24 mouse cellular contexts compared by ENCODE assay signal in genomic region chr16:13054956-13055355, GRCm38 (mm10). TPM values are rescaled to one million over a fixed set of nuclear protein-coding genes. Genes with fewer than 3 reads are reported as not detected.
A peak's percentile ranks its signal among the peaks of the same experiment; 100 is the strongest.
DNase-seq lines count a peak whose midpoint lies in the region; ATAC-seq and TF ChIP-seq lines count a peak whose summit lies in the region.
"Had no signal": no experiment of that assay in that cellular context is flagged by ENCODE, and none has a peak within 500 bp of the region (broad histone marks: within the 10 kb centered on the region; RNA-seq: fewer than 3 reads in every experiment).

No protein-coding gene starts in this region.

- ATAC-seq in embryonic facial prominence, embryonic 14.5 days (ENCODE audit: low read depth), result no peak
- ATAC-seq: forebrain, embryonic 14.5 days; forebrain, embryonic 16.5 days had no signal

- H3K4me2 ChIP-seq in embryonic facial prominence, embryonic 14.5 days (ENCODE audit: low read depth, low read length), result no peak overlapping the region
- H3K4me2 ChIP-seq: embryonic facial prominence, embryonic 12.5 days; embryonic facial prominence, embryonic 15.5 days; forebrain, embryonic 12.5 days had no signal

- no peaks in the 10 kb centered on the region for H3K9me3 ChIP-seq in embryonic facial prominence, embryonic 14.5 days (ENCODE audit: control insufficient read depth, low read length)
- no peaks in the 10 kb centered on the region for H3K9me3 ChIP-seq in embryonic facial prominence, embryonic 10.5 days
- H3K9me3 ChIP-seq: embryonic facial prominence, embryonic 12.5 days; embryonic facial prominence, embryonic 15.5 days; forebrain, embryonic 10.5 days; forebrain, embryonic 12.5 days had no signal

- no peak for TF ChIP-seq POLR2A in brain, embryonic 14.5 days (IDR thresholded peaks at IDR 0.05; ENCODE audit: borderline replicate concordance, extremely low read depth, insufficient read depth, insufficient read length, poor library complexity, severe bottlenecking)

- no peak overlapping the region for H3K9ac ChIP-seq in embryonic facial prominence, embryonic 14.5 days (ENCODE audit: low read depth, low read length)
- H3K9ac ChIP-seq: embryonic facial prominence, embryonic 12.5 days; embryonic facial prominence, embryonic 15.5 days; forebrain, embryonic 12.5 days had no signal

- no peak overlapping the region for H3K4me3 ChIP-seq in embryonic facial prominence, embryonic 14.5 days (ENCODE audit: low read depth, low read length)
- no peak overlapping the region for H3K4me3 ChIP-seq in embryonic facial prominence, embryonic 10.5 days
- H3K4me3 ChIP-seq: embryonic facial prominence, embryonic 12.5 days; embryonic facial prominence, embryonic 15.5 days; erythroblast, embryonic 14.5 days; forebrain, embryonic 10.5 days; forebrain, embryonic 12.5 days had no signal

- no peak for TF ChIP-seq CTCF in brain, embryonic 14.5 days (IDR thresholded peaks at IDR 0.05; ENCODE audit: borderline replicate concordance, extremely low read depth, insufficient read depth, insufficient read length)

- intact Hi-C loops in left cerebral cortex, postnatal 4 days (cut with DNase I), result no loop called here

- WGBS in embryonic facial prominence, embryonic 14.5 days, result 79% methylated on average over 7 of the region's 7 CpGs
- 92% methylated on average over 7 of the region's 7 CpGs for WGBS in embryonic facial prominence, embryonic 10.5 days

- H3K27me3 ChIP-seq in embryonic facial prominence, embryonic 14.5 days (replicated peaks; ENCODE audit: control insufficient read depth, insufficient read depth, low read length), result no peaks in the 10 kb centered on the region
- H3K27me3 ChIP-seq in embryonic facial prominence, embryonic 10.5 days (replicated peaks; ENCODE audit: low read depth, poor library complexity, severe bottlenecking), result no peaks in the 10 kb centered on the region
- H3K27me3 ChIP-seq: embryonic facial prominence, embryonic 12.5 days; embryonic facial prominence, embryonic 15.5 days; forebrain, embryonic 12.5 days had no signal

- H3K4me1 ChIP-seq in embryonic facial prominence, embryonic 14.5 days (ENCODE audit: control insufficient read depth, insufficient read depth, low read length), result no peaks in the 10 kb centered on the region
- H3K4me1 ChIP-seq in embryonic facial prominence, embryonic 10.5 days, result no peaks in the 10 kb centered on the region
- H3K4me1 ChIP-seq: embryonic facial prominence, embryonic 12.5 days; embryonic facial prominence, embryonic 15.5 days; forebrain, embryonic 10.5 days; forebrain, embryonic 12.5 days had no signal

- no peaks in the 10 kb centered on the region for H3K36me3 ChIP-seq in embryonic facial prominence, embryonic 14.5 days (ENCODE audit: control insufficient read depth, insufficient read depth, low read length)
- no peaks in the 10 kb centered on the region for H3K36me3 ChIP-seq in embryonic facial prominence, embryonic 10.5 days (replicated peaks)
- H3K36me3 ChIP-seq: embryonic facial prominence, embryonic 12.5 days; embryonic facial prominence, embryonic 15.5 days; forebrain, embryonic 10.5 days; forebrain, embryonic 12.5 days had no signal

- no peak overlapping the region for H3K27ac ChIP-seq in embryonic facial prominence, embryonic 14.5 days (replicated peaks; ENCODE audit: low read depth, low read length)
- no peak overlapping the region for H3K27ac ChIP-seq in embryonic facial prominence, embryonic 10.5 days (replicated peaks)
- H3K27ac ChIP-seq: embryonic facial prominence, embryonic 12.5 days; embryonic facial prominence, embryonic 15.5 days; forebrain, embryonic 10.5 days; forebrain, embryonic 12.5 days had no signal

- DNase-seq in embryonic facial prominence, embryonic 14.5 days (ENCODE audit: low spot score), result peak; percentile 71
- no peak for DNase-seq in embryonic facial prominence, embryonic 10.5 days (ENCODE audit: low spot score)
- peak; percentile 11 for DNase-seq in left cerebral cortex, postnatal 4 days
- no peak for DNase-seq in left cerebral cortex, adult 11 months (ENCODE audit: low spot score)
- DNase-seq in lung, postnatal 10 days, result peak; percentile 2
- no peak for DNase-seq in lung, postnatal 14 days
- DNase-seq in brain, embryonic 14.5 days (ENCODE audit: low read depth), result peak; percentile 23
- no peak for DNase-seq in layer of hippocampus, postnatal 25 days (ENCODE audit: extremely low spot score in 1 of 2, low spot score in 1 of 2)
- DNase-seq: adrenal gland, adult 2 months; adrenal gland, postnatal 10 days; adrenal gland, postnatal 25 days; cerebellum, adult 11 months; cerebellum, adult 2 months; cerebellum, adult 9-10 months; cerebellum, postnatal 14 days; cerebellum, postnatal 36 days; embryo, embryonic 11 days had no signal

RNA-seq across cellular contexts. Expression of gene Ercc4, which starts 54.5 kb away (rescaled TPM):
- 11.8 and 13.3 TPM in 2 replicates for polyA plus RNA-seq in embryonic facial prominence, embryonic 14.5 days (2014; fragmentation: Nextera tagmentation; extraction: Ambion mirVana)
- polyA plus RNA-seq in embryonic facial prominence, embryonic 10.5 days (2016; fragmentation: Nextera tagmentation; extraction: Ambion mirVana), result 12.2 and 12.7 TPM in 2 replicates
- 10 to 100 TPM; 25.9 to 26.5 TPM for total RNA-seq in left cerebral cortex, postnatal 4 days (2021)
- polyA plus RNA-seq in brain, embryonic 14.5 days (2012; rRNA removed), result 16.0 and 17.9 TPM in 2 replicates
- 10 to 100 TPM; 21.2 to 23.6 TPM for total RNA-seq in layer of hippocampus, postnatal 25 days (2021)

Comparison
In these comparisons a context has a peak if more than half of its experiments do, and no peak if none do; other contexts are left out.
1. DNase-seq: peak in embryonic facial prominence, embryonic 14.5 days (single experiment), left cerebral cortex, postnatal 4 days (single experiment), lung, postnatal 10 days (single experiment) and brain, embryonic 14.5 days (single experiment); none in embryonic facial prominence, embryonic 10.5 days (single experiment), left cerebral cortex, adult 11 months (single experiment), lung, postnatal 14 days (single experiment) and layer of hippocampus, postnatal 25 days (0 of 2).